Mouse (Mus musculus): ENCODE results near the gene Pcgf1. TPM values are rescaled to one million over a fixed set of nuclear protein-coding genes. Genes with fewer than 3 reads are reported as not detected.

Pcgf1 gene
- polyA plus RNA-seq, 1 experiment from 2014 or later: 38.8 TPM

DNA sequence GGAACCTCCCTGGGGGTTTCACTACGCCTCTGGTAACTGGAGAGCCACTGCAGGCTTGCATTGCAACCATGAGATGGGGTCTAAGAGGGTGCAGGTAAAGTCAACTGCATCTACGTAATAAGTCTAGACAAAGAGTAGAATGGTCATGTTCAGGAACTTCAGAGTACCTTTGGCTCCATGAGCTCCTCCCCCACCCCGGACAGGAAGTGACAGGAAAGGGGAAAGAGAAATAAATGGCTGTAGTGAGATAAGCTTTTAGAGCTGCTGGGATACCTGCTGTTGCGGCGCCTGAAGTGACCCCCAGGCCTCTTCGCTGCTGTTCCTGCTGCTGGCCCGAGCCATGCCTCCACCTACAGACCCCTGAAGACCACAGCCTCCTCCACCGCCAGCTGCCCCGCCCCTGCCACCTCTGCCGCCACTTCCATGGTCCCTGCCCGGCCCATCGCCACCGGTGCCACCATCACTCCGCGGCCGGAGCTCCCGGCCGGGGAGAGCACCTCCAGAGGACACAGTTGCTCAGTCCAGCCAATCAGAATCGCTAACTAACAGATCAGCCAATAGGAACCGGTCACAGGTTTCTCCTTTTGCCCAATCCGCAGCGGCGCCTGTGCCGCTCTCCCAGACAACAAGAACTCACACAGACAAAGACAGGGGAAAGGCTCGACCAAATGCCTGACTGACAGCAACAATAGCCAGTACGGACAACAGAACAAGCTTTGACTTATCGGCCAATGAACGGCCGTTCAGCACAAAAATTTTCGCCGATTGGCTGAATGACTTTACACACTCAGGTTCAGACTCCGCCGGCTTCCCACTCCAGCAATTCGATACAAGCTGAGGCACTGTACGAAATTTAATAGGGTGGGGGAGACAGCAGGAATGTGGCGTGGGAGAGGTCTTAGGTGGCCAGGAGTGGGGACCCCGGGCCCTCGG, 43.5 kb downstream of the Pcgf1 start, which contains the start of gene Wbp1:
TSS of gene Wbp1 (minus strand) at position 630 of the 933 bp plus-strand sequence.
- Histone ChIP-seq H3K36me3 (ENCODE audit: control insufficient read depth, insufficient read depth, low read length) (peaks cover 21% of the 10 kb centered on the region), H3K27me3 (ENCODE audit: control insufficient read depth, insufficient read depth, low read length) (no peaks in the 10 kb centered on the region), H3K9me3 (ENCODE audit: control insufficient read depth, low read depth, low read length) (no peaks in the 10 kb centered on the region), H3K4me2 (replicated peaks; ENCODE audit: low read depth, low read length) (peak within 1 kb of the TSS; percentile 91), H3K27ac (ENCODE audit: low read length) (peak within 1 kb of the TSS; percentile 99), H3K4me1 (ENCODE audit: control insufficient read depth, insufficient read depth, low read length) (peaks cover 38% of the 10 kb centered on the region), H3K9ac (replicated peaks; ENCODE audit: low read depth, low read length) (peak within 1 kb of the TSS; percentile 87), H3K4me3 (ENCODE audit: low read depth, low read length) (peak within 1 kb of the TSS; percentile 66)
- under 1% methylated on average over 37 of the region's 38 CpGs for WGBS
- ATAC-seq (ENCODE audit: insufficient number of reproducible peaks, insufficient read depth, low FRiP score, low read depth): peak; percentile 96

DNA sequence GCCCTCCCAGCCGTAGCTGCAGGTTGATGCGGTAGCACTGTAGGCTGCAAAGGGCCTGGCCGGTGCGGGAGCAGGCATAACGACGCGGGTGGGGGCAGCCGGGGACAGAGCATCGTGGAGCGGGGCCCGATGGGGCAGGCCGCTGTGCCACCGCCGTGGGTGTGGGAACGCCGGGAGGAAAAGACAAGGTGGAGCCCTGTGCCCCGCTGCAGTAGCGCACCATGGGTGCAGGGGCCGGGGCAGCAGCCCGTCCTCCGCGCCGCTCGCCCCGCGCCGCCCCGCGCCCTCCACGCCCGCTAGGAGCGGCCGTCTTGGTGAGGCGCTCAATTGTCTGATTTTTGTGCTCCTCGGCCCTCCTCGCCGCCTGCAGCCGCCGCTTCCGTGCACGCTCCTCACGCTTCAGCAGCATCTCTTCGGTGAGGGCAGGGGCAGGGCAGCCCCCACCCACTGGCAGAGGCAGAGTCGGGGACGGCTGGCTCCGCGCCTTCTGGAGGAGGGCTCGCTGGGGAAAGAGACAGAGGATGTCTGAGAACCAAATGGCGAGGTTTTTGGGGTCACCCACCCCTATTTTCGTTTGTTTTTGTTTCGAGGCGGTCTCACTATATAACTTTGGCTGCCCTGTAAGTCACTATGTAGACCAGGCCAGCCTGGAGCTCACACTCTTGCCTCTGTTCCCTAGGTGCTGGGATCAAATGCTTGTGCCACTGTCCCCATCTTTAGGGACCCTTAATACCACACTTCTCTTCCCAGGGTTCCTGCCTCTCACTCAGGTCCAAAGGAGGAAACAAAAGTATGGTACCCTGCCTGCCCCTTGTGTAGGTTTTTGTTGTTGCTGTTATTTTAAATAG, 44.4 kb downstream of the Pcgf1 start:
- Histone ChIP-seq H3K27ac (ENCODE audit: low read length) (peak overlapping the region; percentile 99), H3K36me3 (ENCODE audit: control insufficient read depth, insufficient read depth, low read length) (peaks cover 18% of the 10 kb centered on the region), H3K4me3 (ENCODE audit: low read depth, low read length) (peak overlapping the region; percentile 66), H3K4me2 (replicated peaks; ENCODE audit: low read depth, low read length) (peak overlapping the region; percentile 91), H3K27me3 (ENCODE audit: control insufficient read depth, insufficient read depth, low read length) (no peaks in the 10 kb centered on the region), H3K9ac (replicated peaks; ENCODE audit: low read depth, low read length) (peak overlapping the region; percentile 87), H3K4me1 (ENCODE audit: control insufficient read depth, insufficient read depth, low read length) (peaks cover 30% of the 10 kb centered on the region), H3K9me3 (ENCODE audit: control insufficient read depth, low read depth, low read length) (no peaks in the 10 kb centered on the region)
- WGBS: under 1% methylated on average over 46 of the region's 52 CpGs
- no peak for ATAC-seq (ENCODE audit: insufficient number of reproducible peaks, insufficient read depth, low FRiP score, low read depth)

DNA sequence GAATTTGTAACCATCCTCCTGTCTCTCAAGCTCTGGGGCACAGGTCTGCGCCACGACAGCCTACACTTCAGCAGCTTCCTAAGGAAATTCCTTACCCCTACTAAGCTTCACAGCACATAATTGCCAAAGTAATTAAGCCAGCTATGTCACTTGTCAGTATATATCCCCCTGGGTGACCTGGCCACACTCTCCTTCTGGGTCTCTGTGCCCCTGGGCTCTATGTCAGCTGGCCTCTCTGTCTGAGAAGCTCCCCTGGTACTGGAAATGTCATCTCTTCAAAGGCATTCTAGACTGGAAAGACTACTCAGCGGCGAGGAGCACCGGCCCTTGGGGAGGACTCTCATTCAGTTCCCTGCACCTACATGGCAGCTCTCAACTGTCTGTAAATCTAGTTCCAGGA, 45.3 kb downstream of the Pcgf1 start:
- peaks cover 30% of the 10 kb centered on the region for H3K4me1 ChIP-seq (ENCODE audit: control insufficient read depth, insufficient read depth, low read length)
- no peak overlapping the region for H3K9ac ChIP-seq (replicated peaks; ENCODE audit: low read depth, low read length)
- no peak overlapping the region for H3K4me3 ChIP-seq (ENCODE audit: low read depth, low read length)
- ATAC-seq (ENCODE audit: insufficient number of reproducible peaks, insufficient read depth, low FRiP score, low read depth): no peak
- H3K27ac ChIP-seq (ENCODE audit: low read length): peak overlapping the region; percentile 99; the same call in 1 of the 2 replicates
- H3K9me3 ChIP-seq (ENCODE audit: control insufficient read depth, low read depth, low read length): no peaks in the 10 kb centered on the region
- peak overlapping the region; percentile 91 for H3K4me2 ChIP-seq (replicated peaks; ENCODE audit: low read depth, low read length)
- WGBS: 91% methylated on average over 5 of the region's 5 CpGs
- peaks cover 13% of the 10 kb centered on the region; the same call in 1 of the 2 replicates for H3K36me3 ChIP-seq (ENCODE audit: control insufficient read depth, insufficient read depth, low read length)
- no peaks in the 10 kb centered on the region for H3K27me3 ChIP-seq (ENCODE audit: control insufficient read depth, insufficient read depth, low read length)

DNA sequence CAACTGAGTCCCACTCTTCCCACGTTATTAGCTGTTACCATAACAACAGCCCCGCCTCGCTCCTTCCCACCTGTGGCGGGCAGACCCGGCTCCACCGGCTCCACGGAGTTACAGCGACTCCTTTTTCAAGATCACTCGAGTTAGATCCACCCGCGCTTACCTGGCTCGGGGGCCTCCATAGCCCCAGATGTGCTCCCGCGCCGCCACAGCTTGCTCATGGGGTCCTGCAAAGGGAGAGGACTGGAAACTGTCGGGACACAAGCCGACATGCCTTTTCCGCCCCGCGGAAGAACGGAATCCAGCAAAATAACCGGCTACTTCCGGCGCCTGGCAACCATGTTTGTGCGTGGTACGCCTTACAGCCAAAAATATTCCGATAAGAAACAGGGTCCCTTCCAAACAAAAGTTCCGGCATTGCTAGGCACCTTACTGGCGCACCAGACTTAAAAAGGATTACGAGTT, 47.2 kb downstream of the Pcgf1 start:
- H3K27ac ChIP-seq (ENCODE audit: low read length): 0 out of 2 replicates have a peak overlapping the region, but pooled peaks have one; percentile 44
- H3K9ac ChIP-seq (replicated peaks; ENCODE audit: low read depth, low read length): peak overlapping the region; percentile 63
- H3K4me1 ChIP-seq (ENCODE audit: control insufficient read depth, insufficient read depth, low read length): peaks cover 26% of the 10 kb centered on the region
- no peaks in the 10 kb centered on the region for H3K36me3 ChIP-seq (ENCODE audit: control insufficient read depth, insufficient read depth, low read length)
- peak overlapping the region; percentile 79 for H3K4me3 ChIP-seq (ENCODE audit: low read depth, low read length)
- peak overlapping the region; percentile 92 for H3K4me2 ChIP-seq (replicated peaks; ENCODE audit: low read depth, low read length)
- no peaks in the 10 kb centered on the region for H3K27me3 ChIP-seq (ENCODE audit: control insufficient read depth, insufficient read depth, low read length)
- under 1% methylated on average over 30 of the region's 30 CpGs for WGBS
- peak; percentile 5; the same call in 1 of the 2 replicates for ATAC-seq (ENCODE audit: insufficient number of reproducible peaks, insufficient read depth, low FRiP score, low read depth)
- no peaks in the 10 kb centered on the region for H3K9me3 ChIP-seq (ENCODE audit: control insufficient read depth, low read depth, low read length)

DNA sequence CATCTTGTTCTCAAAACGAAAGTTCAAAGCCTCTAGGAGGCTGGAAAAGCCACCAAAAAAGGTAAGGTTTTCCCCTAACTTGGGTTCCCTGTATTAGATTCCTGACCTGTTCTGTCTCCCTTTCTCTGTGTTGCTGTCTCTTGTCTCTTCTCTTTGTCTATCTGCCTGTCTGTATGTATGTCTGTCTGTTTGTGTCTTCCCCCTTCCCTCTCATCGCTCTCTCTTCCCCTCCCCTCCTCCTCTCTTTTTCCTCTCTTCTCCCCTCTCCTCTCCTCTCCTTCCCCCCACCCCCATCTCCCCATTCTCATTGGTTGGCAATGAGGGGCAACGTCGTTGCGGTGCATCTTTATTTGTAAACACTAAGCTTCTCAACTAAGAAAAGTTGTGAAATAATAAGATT, 47.7 kb downstream of the Pcgf1 start, which contains the start of gene Ino80b:
TSS of gene Ino80b (minus strand) at position 101 of the 400 bp plus-strand sequence.
- H3K27ac ChIP-seq (ENCODE audit: low read length): 0 out of 2 replicates have a peak within 1 kb of the TSS, but pooled peaks have one; percentile 44
- H3K4me3 ChIP-seq (ENCODE audit: low read depth, low read length): peak within 1 kb of the TSS; percentile 79
- no peaks in the 10 kb centered on the region for H3K9me3 ChIP-seq (ENCODE audit: control insufficient read depth, low read depth, low read length)
- ATAC-seq (ENCODE audit: insufficient number of reproducible peaks, insufficient read depth, low FRiP score, low read depth): no peak
- H3K9ac ChIP-seq (replicated peaks; ENCODE audit: low read depth, low read length): peak within 1 kb of the TSS; percentile 63
- H3K4me1 ChIP-seq (ENCODE audit: control insufficient read depth, insufficient read depth, low read length): peaks cover 21% of the 10 kb centered on the region
- H3K27me3 ChIP-seq (ENCODE audit: control insufficient read depth, insufficient read depth, low read length): no peaks in the 10 kb centered on the region
- no peaks in the 10 kb centered on the region for H3K36me3 ChIP-seq (ENCODE audit: control insufficient read depth, insufficient read depth, low read length)
- H3K4me2 ChIP-seq (replicated peaks; ENCODE audit: low read depth, low read length): peak within 1 kb of the TSS; percentile 92
- 28% methylated on average over 5 of the region's 5 CpGs for WGBS

GRCm38 (mm10) chr6:83127419-83127818, 49.8 kb downstream of the Pcgf1 start:
- no peak for ATAC-seq (ENCODE audit: insufficient number of reproducible peaks, insufficient read depth, low FRiP score, low read depth)
- no peaks in the 10 kb centered on the region for H3K9me3 ChIP-seq (ENCODE audit: control insufficient read depth, low read depth, low read length)
- H3K36me3 ChIP-seq (ENCODE audit: control insufficient read depth, insufficient read depth, low read length): no peaks in the 10 kb centered on the region
- H3K4me1 ChIP-seq (ENCODE audit: control insufficient read depth, insufficient read depth, low read length): peaks cover 15% of the 10 kb centered on the region
- H3K27me3 ChIP-seq (ENCODE audit: control insufficient read depth, insufficient read depth, low read length): no peaks in the 10 kb centered on the region
- H3K27ac ChIP-seq (ENCODE audit: low read length): no peak overlapping the region
- H3K4me3 ChIP-seq (ENCODE audit: low read depth, low read length): no peak overlapping the region
- no peak overlapping the region for H3K4me2 ChIP-seq (replicated peaks; ENCODE audit: low read depth, low read length)
- WGBS: 92% methylated on average over 5 of the region's 5 CpGs
- no peak overlapping the region for H3K9ac ChIP-seq (replicated peaks; ENCODE audit: low read depth, low read length)
